In genomic region chr11:54088947-54089317, GRCm38 (mm10) we compare ENCODE assay signal across 8 mouse cellular contexts. TPM values are rescaled to one million over a fixed set of nuclear protein-coding genes. Genes with fewer than 3 reads are reported as not detected.
DNase-seq lines count a peak whose midpoint lies in the region; ATAC-seq and TF ChIP-seq lines count a peak whose summit lies in the region.

No protein-coding gene starts in this region.

- peak; percentile 26 for DNase-seq in ES-CJ7 (ENCODE audit: low read depth, low spot score)
- DNase-seq in adrenal gland, postnatal 14 days = peak; percentile 90
- DNase-seq in embryo, embryonic 11 days = peak; percentile 83
- DNase-seq in heart, postnatal 0 days (ENCODE audit: low spot score) = no peak
- peak; percentile 87 to 93 for DNase-seq in kidney, postnatal 36 days
- DNase-seq in lung, postnatal 0 days (ENCODE audit: low spot score) = peak; percentile 72
- DNase-seq in retina, embryonic 14.5 days (ENCODE audit: low spot score) = peak; percentile 91
- DNase-seq in urinary bladder, postnatal 36 days (ENCODE audit: low spot score in 2 of 2) = peak; percentile 73 to 78

- H3K4me3 ChIP-seq in heart, postnatal 0 days (ENCODE audit: low read depth, low read length) = no peak overlapping the region
- no peak overlapping the region for H3K4me3 ChIP-seq in lung, postnatal 0 days (ENCODE audit: low read depth, low read length)

- H3K4me2 ChIP-seq in heart, postnatal 0 days (ENCODE audit: low read depth, low read length) = no peak overlapping the region
- no peak overlapping the region for H3K4me2 ChIP-seq in lung, postnatal 0 days (replicated peaks; ENCODE audit: low read depth, low read length)

- TF ChIP-seq CTCF in heart, postnatal 0 days (IDR thresholded peaks at IDR 0.05; ENCODE audit: low read depth) = peak; percentile 76
- TF ChIP-seq CTCF in lung, postnatal 0 days (IDR thresholded peaks at IDR 0.05) = peak; percentile 83

- H3K9ac ChIP-seq in heart, postnatal 0 days (replicated peaks; ENCODE audit: low read depth, low read length) = no peak overlapping the region
- no peak overlapping the region for H3K9ac ChIP-seq in lung, postnatal 0 days (replicated peaks; ENCODE audit: low read depth)

- H3K36me3 ChIP-seq in heart, postnatal 0 days (replicated peaks; ENCODE audit: control insufficient read depth, insufficient read depth, low read length) = no peaks in the 10 kb centered on the region
- H3K36me3 ChIP-seq in lung, postnatal 0 days (ENCODE audit: insufficient read depth, low read length) = no peaks in the 10 kb centered on the region

- no peak for TF ChIP-seq EP300 in heart, postnatal 0 days (IDR thresholded peaks at IDR 0.05; ENCODE audit: low read depth)
- no peak for TF ChIP-seq EP300 in lung, postnatal 0 days (IDR thresholded peaks at IDR 0.05)

- H3K4me1 ChIP-seq in heart, postnatal 0 days (ENCODE audit: control insufficient read depth, insufficient read depth) = peaks cover 5% of the 10 kb centered on the region; the same call in 1 of the 2 replicates
- H3K4me1 ChIP-seq in lung, postnatal 0 days (ENCODE audit: insufficient read depth, low read depth, low read length) = no peaks in the 10 kb centered on the region

- H3K27ac ChIP-seq in heart, postnatal 0 days (ENCODE audit: low read depth) = no peak overlapping the region
- no peak overlapping the region for H3K27ac ChIP-seq in lung, postnatal 0 days (ENCODE audit: low read length)

- peak; percentile 66 for ATAC-seq in heart, postnatal 0 days (ENCODE audit: insufficient read depth, low read depth)
- ATAC-seq in lung, postnatal 0 days = peak; percentile 63

- no peaks in the 10 kb centered on the region for H3K9me3 ChIP-seq in heart, postnatal 0 days (replicated peaks; ENCODE audit: control insufficient read depth, low read length)
- no peaks in the 10 kb centered on the region for H3K9me3 ChIP-seq in lung, postnatal 0 days (ENCODE audit: low read length)

- 49% methylated on average over 5 of the region's 5 CpGs for WGBS in heart, postnatal 0 days
- WGBS in lung, postnatal 0 days = 54% methylated on average over 5 of the region's 5 CpGs

- no peaks in the 10 kb centered on the region for H3K27me3 ChIP-seq in heart, postnatal 0 days (ENCODE audit: control insufficient read depth, insufficient read depth, low read length)
- no peaks in the 10 kb centered on the region for H3K27me3 ChIP-seq in lung, postnatal 0 days (replicated peaks; ENCODE audit: insufficient read depth, low read length)

RNA-seq across cellular contexts. Expression of gene P4ha2, which starts 11.0 kb away (rescaled TPM):
- 24.3 and 28.3 TPM in 2 replicates for total RNA-seq in adrenal gland, postnatal 14 days (2021)
- 49.0 and 67.2 TPM in 2 replicates for total RNA-seq in heart, postnatal 0 days (2014; rRNA removed; ENCODE audit: low replicate concordance)
- 18.9 and 19.8 TPM in 2 replicates for polyA plus RNA-seq in heart, postnatal 0 days (2015; fragmentation: Nextera tagmentation; extraction: Ambion mirVana)
- polyA plus RNA-seq in lung, postnatal 0 days (2015; fragmentation: Nextera tagmentation; extraction: Ambion mirVana) = 21.4 and 26.5 TPM in 2 replicates

RNA-seq across cellular contexts. Expression of gene Pdlim4, which starts 20.1 kb away (rescaled TPM):
- 12.6 and 15.0 TPM in 2 replicates for total RNA-seq in adrenal gland, postnatal 14 days (2021)
- total RNA-seq in heart, postnatal 0 days (2014; rRNA removed; ENCODE audit: low replicate concordance) = 14.2 and 29.3 TPM in 2 replicates
- polyA plus RNA-seq in heart, postnatal 0 days (2015; fragmentation: Nextera tagmentation; extraction: Ambion mirVana) = 23.6 and 26.6 TPM in 2 replicates
- polyA plus RNA-seq in lung, postnatal 0 days (2015; fragmentation: Nextera tagmentation; extraction: Ambion mirVana) = 7.3 and 8.6 TPM in 2 replicates
